Mouse (Mus musculus): Measurements from ENCODE around the gene Wdfy2. TPM values are rescaled to one million over a fixed set of nuclear protein-coding genes. Genes with fewer than 3 reads are reported as not detected.

Wdfy2 gene
- total RNA-seq, 2 experiments from 2014 or later, result 8.1 to 8.6 TPM

DNA sequence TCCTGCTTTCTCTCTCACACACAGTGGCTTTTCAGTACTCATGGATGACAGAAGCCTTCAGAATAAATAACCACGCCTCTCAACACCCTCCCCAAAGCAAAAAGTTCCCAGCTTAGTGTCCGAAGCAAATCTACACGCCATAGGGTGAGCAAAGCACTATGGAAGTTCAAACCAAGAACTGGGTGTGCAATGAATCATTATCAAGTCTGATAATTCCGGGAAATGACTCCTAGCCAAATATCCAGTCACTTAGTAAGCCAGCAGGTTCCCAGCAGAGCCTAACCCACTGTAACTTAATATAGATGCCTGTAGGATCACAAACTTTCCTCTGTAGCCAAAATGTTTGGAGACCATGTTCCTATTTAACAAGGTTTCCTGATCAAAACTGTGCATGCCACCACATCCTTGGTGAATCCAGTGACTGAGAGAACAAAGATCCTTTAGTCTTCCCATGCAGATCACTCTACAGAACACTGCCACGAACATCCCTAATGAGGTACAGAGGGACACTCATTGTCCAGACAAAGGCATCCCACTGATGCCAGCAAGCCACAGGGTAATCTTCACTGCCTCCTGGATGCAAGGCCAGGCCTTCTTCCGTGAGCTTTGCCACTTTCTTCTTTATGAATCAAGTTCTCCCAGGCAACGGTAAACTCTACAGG, 154.5 kb downstream of the Wdfy2 start:
- no peak for DNase-seq
- intact Hi-C loops (cut with DNase I), result no loop called here

DNA sequence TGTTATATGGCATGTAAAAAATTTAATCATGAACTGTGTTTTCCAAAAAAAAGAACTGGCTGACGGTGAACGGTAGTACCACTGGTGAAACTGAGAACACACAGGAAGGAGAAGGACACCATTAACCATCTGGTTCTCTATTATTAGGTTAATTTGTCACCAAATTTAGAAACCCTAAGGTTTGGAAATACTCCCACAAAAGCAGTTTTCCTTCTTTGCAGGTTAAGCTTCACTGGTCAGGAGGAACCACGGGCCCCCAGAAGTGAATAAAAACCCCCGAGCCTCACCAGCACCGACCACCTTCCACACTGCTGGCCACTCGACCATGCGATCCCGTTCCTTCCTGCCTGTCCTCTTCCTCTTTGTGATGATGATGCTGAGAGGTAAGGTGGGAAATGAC, 160.3 kb downstream of the Wdfy2 start, which contains the start of gene Defb47:
TSS of gene Defb47 (plus strand) at position 301 of the 400 bp plus-strand sequence.
- intact Hi-C loops (cut with DNase I), result no loop called here
- DNase-seq, result no peak

DNA sequence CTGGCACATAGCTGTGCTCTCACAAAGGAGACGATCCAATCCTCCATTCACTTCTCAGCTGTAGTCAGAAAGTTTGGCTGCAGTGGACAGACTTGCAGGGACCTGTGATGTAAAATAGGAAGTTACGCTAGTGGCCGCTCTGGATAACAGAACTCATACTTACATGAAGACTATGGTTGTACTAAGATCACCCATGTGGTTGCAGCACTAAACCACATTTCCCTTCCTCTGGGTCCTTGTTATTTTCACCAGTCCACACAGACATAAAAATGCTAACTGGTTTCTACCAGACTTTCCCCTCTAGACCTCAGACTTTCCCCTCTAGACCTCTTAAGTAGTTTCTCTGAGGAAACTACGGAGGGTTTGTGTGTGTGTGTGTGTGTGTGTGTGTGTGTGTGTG, 161.5 kb downstream of the Wdfy2 start:
- intact Hi-C loops (cut with DNase I), result no loop called here
- DNase-seq, result no peak

DNA sequence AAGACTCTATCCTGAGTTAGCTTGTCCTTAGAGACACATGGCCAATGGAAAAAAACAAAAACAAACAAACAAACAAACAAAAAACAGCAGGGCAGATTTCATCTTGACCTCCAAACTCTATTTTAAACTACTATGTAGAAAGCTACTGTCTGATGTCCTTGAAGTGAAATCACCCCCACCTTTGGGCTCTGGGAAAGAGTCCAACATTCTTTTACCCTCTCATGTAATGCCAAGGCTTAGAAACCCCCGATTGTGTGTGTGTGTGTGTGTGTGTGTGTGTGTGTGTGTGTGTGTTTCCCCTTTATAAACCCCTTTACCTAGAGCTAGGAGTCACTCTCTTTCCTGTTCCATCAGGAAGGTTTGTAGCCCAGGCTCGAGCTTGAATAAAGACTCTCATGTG, 165.1 kb downstream of the Wdfy2 start:
- DNase-seq, result peak in 1 of 2 experiments; percentile 10
- intact Hi-C loops (cut with DNase I), result no loop called here

Small RNAs within 50 kb of the gene (microRNA-seq; reads per million reads assigned to microRNA genes)
- gene Mir6541 (0 reads per million in 2 experiments), gene Mir8098 (1.1 to 1.3 reads per million in 2 experiments)

Other genes starting within 250 kb of the Wdfy2 start
- not detected for gene Serpine3, start 174.0 kb upstream of the Wdfy2 start, total RNA-seq (2021)
- gene Ints6, start 76.5 kb upstream of the Wdfy2 start, total RNA-seq (2021), result 10 to 100 TPM; 20.6 to 25.6 TPM
- not detected for gene Defb48, start 146.8 kb downstream of the Wdfy2 start, total RNA-seq (2021)
- gene Defb47, start 160.4 kb downstream of the Wdfy2 start, total RNA-seq (2021), result not detected
- not detected for gene Defb43, start 174.1 kb downstream of the Wdfy2 start, total RNA-seq (2021)
- under 1 TPM; 0.38 to 0.44 TPM for gene Defb42, start 209.3 kb downstream of the Wdfy2 start, total RNA-seq (2021)
- not detected for gene Defb30, start 212.3 kb downstream of the Wdfy2 start, total RNA-seq (2021)

Data from heart, postnatal 14 days (tissue).